18 mouse cellular contexts compared by ENCODE assay signal in the genomic region with DNA sequence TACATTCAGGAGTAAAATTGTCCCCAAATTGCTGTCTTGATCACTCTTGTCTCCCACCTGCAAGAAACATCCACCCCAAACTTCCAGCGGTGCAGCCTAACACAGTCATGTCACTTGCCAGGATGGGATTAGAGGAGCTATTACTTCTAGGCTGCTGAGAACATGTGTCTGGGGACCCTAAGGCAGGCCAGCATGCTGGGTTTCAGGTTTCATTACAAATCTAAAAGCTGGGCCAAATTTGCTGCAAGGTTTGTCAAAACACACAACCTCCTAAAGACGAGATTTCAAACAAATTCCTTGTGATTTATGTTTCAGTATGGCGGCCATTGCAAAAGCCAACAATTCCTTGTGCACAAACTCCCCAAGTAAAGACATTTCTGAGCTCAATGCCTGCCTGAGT. TPM values are rescaled to one million over a fixed set of nuclear protein-coding genes. Genes with fewer than 3 reads are reported as not detected.
DNase-seq lines count a peak whose midpoint lies in the region; ATAC-seq and TF ChIP-seq lines count a peak whose summit lies in the region.
"Had no signal": no experiment of that assay in that cellular context is flagged by ENCODE, and none has a peak within 500 bp of the region (broad histone marks: within the 10 kb centered on the region; RNA-seq: fewer than 3 reads in every experiment).

No protein-coding gene starts in this region.

- no peak for TF ChIP-seq CTCF in kidney, postnatal 0 days (IDR thresholded peaks at IDR 0.05; ENCODE audit: low read depth)
- TF ChIP-seq CTCF in stomach, postnatal 0 days (IDR thresholded peaks at IDR 0.05; ENCODE audit: low read depth): no peak

- TF ChIP-seq EP300 in stomach, postnatal 0 days (optimal IDR thresholded peaks at IDR 0.05): no peak

- no peak for ATAC-seq in kidney, postnatal 0 days (replicated peaks; ENCODE audit: low FRiP score, low read depth)
- no peak for ATAC-seq in kidney, embryonic 16.5 days (ENCODE audit: low FRiP score, low TSS enrichment)
- 0 out of 2 replicates have a peak, but pooled peaks have one; percentile 50 for ATAC-seq in limb, embryonic 11.5 days (ENCODE audit: insufficient number of reproducible peaks, low FRiP score, low TSS enrichment, low read depth)
- ATAC-seq in stomach, postnatal 0 days (ENCODE audit: low FRiP score, low TSS enrichment): no peak

- no peaks in the 10 kb centered on the region for H3K4me1 ChIP-seq in kidney, postnatal 0 days (replicated peaks; ENCODE audit: insufficient read depth, low read length)
- peaks cover 7% of the 10 kb centered on the region; the same call in 1 of the 2 replicates for H3K4me1 ChIP-seq in kidney, embryonic 16.5 days (ENCODE audit: insufficient read depth, low read length)
- H3K4me1 ChIP-seq in embryonic facial prominence, embryonic 10.5 days: peaks cover 39% of the 10 kb centered on the region
- peaks cover 13% of the 10 kb centered on the region for H3K4me1 ChIP-seq in limb, embryonic 11.5 days (ENCODE audit: control insufficient read depth, insufficient read depth, low read length)
- no peaks in the 10 kb centered on the region for H3K4me1 ChIP-seq in stomach, postnatal 0 days (replicated peaks; ENCODE audit: control insufficient read depth, insufficient read depth)
- H3K4me1 ChIP-seq: liver, embryonic 15.5 days had no signal

- H3K27ac ChIP-seq in kidney, postnatal 0 days: no peak overlapping the region
- H3K27ac ChIP-seq in kidney, embryonic 16.5 days (ENCODE audit: low read length): no peak overlapping the region
- H3K27ac ChIP-seq in embryonic facial prominence, embryonic 10.5 days (replicated peaks): peak overlapping the region; percentile 49
- H3K27ac ChIP-seq in limb, embryonic 11.5 days (replicated peaks; ENCODE audit: low read depth, low read length): peak overlapping the region; percentile 81
- 0 out of 2 replicates have a peak overlapping the region, but pooled peaks have one; percentile 35 for H3K27ac ChIP-seq in stomach, postnatal 0 days (replicated peaks)
- H3K27ac ChIP-seq: hindbrain, embryonic 15.5 days; layer of hippocampus, adult 2 months; liver, embryonic 15.5 days had no signal

- H3K9ac ChIP-seq in kidney, postnatal 0 days (ENCODE audit: low read depth, low read length): no peak overlapping the region
- H3K9ac ChIP-seq in kidney, embryonic 16.5 days (replicated peaks; ENCODE audit: low read length): no peak overlapping the region
- H3K9ac ChIP-seq in limb, embryonic 11.5 days (ENCODE audit: low read length): no peak overlapping the region
- H3K9ac ChIP-seq in stomach, postnatal 0 days (ENCODE audit: low read length): no peak overlapping the region
- H3K9ac ChIP-seq: hindbrain, embryonic 15.5 days; liver, embryonic 15.5 days had no signal

- H3K27me3 ChIP-seq in kidney, postnatal 0 days (ENCODE audit: insufficient read depth, low read length): no peaks in the 10 kb centered on the region
- H3K27me3 ChIP-seq in kidney, embryonic 16.5 days (ENCODE audit: insufficient read depth, low read length): no peaks in the 10 kb centered on the region
- H3K27me3 ChIP-seq in embryonic facial prominence, embryonic 10.5 days (replicated peaks; ENCODE audit: low read depth, poor library complexity, severe bottlenecking): no peaks in the 10 kb centered on the region
- H3K27me3 ChIP-seq in limb, embryonic 11.5 days (ENCODE audit: control insufficient read depth, insufficient read depth, low read length): no peaks in the 10 kb centered on the region
- no peaks in the 10 kb centered on the region for H3K27me3 ChIP-seq in stomach, postnatal 0 days (ENCODE audit: control insufficient read depth, insufficient read depth, low read length)
- H3K27me3 ChIP-seq: hindbrain, embryonic 15.5 days; liver, embryonic 15.5 days had no signal

- H3K36me3 ChIP-seq in kidney, postnatal 0 days (ENCODE audit: insufficient read depth, low read length): no peaks in the 10 kb centered on the region
- no peaks in the 10 kb centered on the region for H3K36me3 ChIP-seq in kidney, embryonic 16.5 days (ENCODE audit: insufficient read depth, low read length)
- H3K36me3 ChIP-seq in embryonic facial prominence, embryonic 10.5 days (replicated peaks): no peaks in the 10 kb centered on the region
- no peaks in the 10 kb centered on the region for H3K36me3 ChIP-seq in limb, embryonic 11.5 days (ENCODE audit: control insufficient read depth, insufficient read depth, low read length)
- H3K36me3 ChIP-seq in stomach, postnatal 0 days (ENCODE audit: control insufficient read depth, insufficient read depth, low read length): no peaks in the 10 kb centered on the region
- H3K36me3 ChIP-seq: hindbrain, embryonic 15.5 days; liver, embryonic 15.5 days had no signal

- no peak overlapping the region for H3K4me3 ChIP-seq in kidney, postnatal 0 days (replicated peaks; ENCODE audit: low read depth, low read length)
- no peak overlapping the region for H3K4me3 ChIP-seq in kidney, embryonic 16.5 days (ENCODE audit: low read length)
- H3K4me3 ChIP-seq in embryonic facial prominence, embryonic 10.5 days: no peak overlapping the region
- H3K4me3 ChIP-seq in limb, embryonic 11.5 days (ENCODE audit: low read depth, low read length): no peak overlapping the region
- H3K4me3 ChIP-seq in stomach, postnatal 0 days (ENCODE audit: low read depth, low read length): no peak overlapping the region
- H3K4me3 ChIP-seq: hindbrain, embryonic 15.5 days; layer of hippocampus, adult 2 months; liver, embryonic 15.5 days; myocyte had no signal

- DNase-seq in kidney, postnatal 0 days (ENCODE audit: low spot score): peak; percentile 51
- DNase-seq in embryonic facial prominence, embryonic 10.5 days (ENCODE audit: low spot score): peak; percentile 39
- peak; percentile 54 for DNase-seq in limb, embryonic 11.5 days (ENCODE audit: low spot score)
- no peak for DNase-seq in stomach, postnatal 0 days (ENCODE audit: low spot score)
- no peak for DNase-seq in thymus, postnatal 0 days (ENCODE audit: low spot score)
- DNase-seq in frontal cortex, postnatal 14 days (ENCODE audit: low spot score in 2 of 2): no peak
- DNase-seq: cerebellum, adult 11-12 months; gastrocnemius, postnatal 14 days; heart, postnatal 10 days; kidney, adult 9 months; right cerebral cortex, postnatal 4 days; thymus, postnatal 36 days had no signal

- H3K4me2 ChIP-seq in kidney, postnatal 0 days (ENCODE audit: low read length): no peak overlapping the region
- H3K4me2 ChIP-seq in kidney, embryonic 16.5 days (replicated peaks; ENCODE audit: low read depth, low read length): no peak overlapping the region
- no peak overlapping the region for H3K4me2 ChIP-seq in limb, embryonic 11.5 days (ENCODE audit: low read depth, severe bottlenecking)
- no peak overlapping the region for H3K4me2 ChIP-seq in stomach, postnatal 0 days (replicated peaks; ENCODE audit: low read depth)
- H3K4me2 ChIP-seq: hindbrain, embryonic 15.5 days; liver, embryonic 15.5 days; midbrain, embryonic 11.5 days had no signal

- 25% methylated on average over 3 of the region's 3 CpGs for WGBS in kidney, postnatal 0 days
- 18% methylated on average over 3 of the region's 3 CpGs for WGBS in kidney, embryonic 16.5 days
- WGBS in embryonic facial prominence, embryonic 10.5 days: 17% methylated on average over 3 of the region's 3 CpGs
- 9% methylated on average over 3 of the region's 3 CpGs for WGBS in limb, embryonic 11.5 days
- WGBS in stomach, postnatal 0 days: 28% methylated on average over 3 of the region's 3 CpGs

- H3K9me3 ChIP-seq in kidney, postnatal 0 days (replicated peaks; ENCODE audit: low read length): no peaks in the 10 kb centered on the region
- no peaks in the 10 kb centered on the region for H3K9me3 ChIP-seq in kidney, embryonic 16.5 days (ENCODE audit: low read length)
- H3K9me3 ChIP-seq in embryonic facial prominence, embryonic 10.5 days: no peaks in the 10 kb centered on the region
- H3K9me3 ChIP-seq in limb, embryonic 11.5 days (ENCODE audit: control insufficient read depth, low read length): no peaks in the 10 kb centered on the region
- H3K9me3 ChIP-seq in stomach, postnatal 0 days (ENCODE audit: control insufficient read depth, low read length): no peaks in the 10 kb centered on the region
- H3K9me3 ChIP-seq: hindbrain, embryonic 15.5 days; liver, embryonic 15.5 days had no signal

RNA-seq across cellular contexts. Expression of gene Ldb2, which starts 1.6 kb away (rescaled TPM):
- polyA plus RNA-seq in kidney, postnatal 0 days (2015; fragmentation: Nextera tagmentation; extraction: Ambion mirVana): 81.7 and 82.9 TPM in 2 replicates
- 115 and 121 TPM in 2 replicates for polyA plus RNA-seq in kidney, embryonic 16.5 days (2015; fragmentation: Nextera tagmentation; extraction: Ambion mirVana)
- polyA plus RNA-seq in embryonic facial prominence, embryonic 10.5 days (2016; fragmentation: Nextera tagmentation; extraction: Ambion mirVana): 24.3 and 30.9 TPM in 2 replicates
- 45.2 and 45.7 TPM in 2 replicates for polyA plus RNA-seq in limb, embryonic 11.5 days (2014; fragmentation: Nextera tagmentation; extraction: Ambion mirVana)
- polyA plus RNA-seq in stomach, postnatal 0 days (2015; fragmentation: Nextera tagmentation; extraction: Ambion mirVana): 14.4 and 15.8 TPM in 2 replicates
- polyA plus RNA-seq in thymus, postnatal 0 days (2015; fragmentation: Nextera tagmentation; extraction: Ambion mirVana): 5.1 and 5.3 TPM in 2 replicates
- polyA plus RNA-seq: myocyte had no signal

Comparison
In these comparisons a context has a peak if more than half of its experiments do, and no peak if none do; other contexts are left out.
1. DNase-seq: peak in kidney, postnatal 0 days (single experiment), embryonic facial prominence, embryonic 10.5 days (single experiment) and limb, embryonic 11.5 days (single experiment); none in stomach, postnatal 0 days (single experiment), thymus, postnatal 0 days (single experiment) and frontal cortex, postnatal 14 days (0 of 2).
2. H3K27ac ChIP-seq: peak in embryonic facial prominence, embryonic 10.5 days (single experiment), limb, embryonic 11.5 days (single experiment) and stomach, postnatal 0 days (single experiment); none in kidney, postnatal 0 days (single experiment) and kidney, embryonic 16.5 days (single experiment).